Mouse (Mus musculus): ENCODE measurements around the gene Gm20388.

DNA sequence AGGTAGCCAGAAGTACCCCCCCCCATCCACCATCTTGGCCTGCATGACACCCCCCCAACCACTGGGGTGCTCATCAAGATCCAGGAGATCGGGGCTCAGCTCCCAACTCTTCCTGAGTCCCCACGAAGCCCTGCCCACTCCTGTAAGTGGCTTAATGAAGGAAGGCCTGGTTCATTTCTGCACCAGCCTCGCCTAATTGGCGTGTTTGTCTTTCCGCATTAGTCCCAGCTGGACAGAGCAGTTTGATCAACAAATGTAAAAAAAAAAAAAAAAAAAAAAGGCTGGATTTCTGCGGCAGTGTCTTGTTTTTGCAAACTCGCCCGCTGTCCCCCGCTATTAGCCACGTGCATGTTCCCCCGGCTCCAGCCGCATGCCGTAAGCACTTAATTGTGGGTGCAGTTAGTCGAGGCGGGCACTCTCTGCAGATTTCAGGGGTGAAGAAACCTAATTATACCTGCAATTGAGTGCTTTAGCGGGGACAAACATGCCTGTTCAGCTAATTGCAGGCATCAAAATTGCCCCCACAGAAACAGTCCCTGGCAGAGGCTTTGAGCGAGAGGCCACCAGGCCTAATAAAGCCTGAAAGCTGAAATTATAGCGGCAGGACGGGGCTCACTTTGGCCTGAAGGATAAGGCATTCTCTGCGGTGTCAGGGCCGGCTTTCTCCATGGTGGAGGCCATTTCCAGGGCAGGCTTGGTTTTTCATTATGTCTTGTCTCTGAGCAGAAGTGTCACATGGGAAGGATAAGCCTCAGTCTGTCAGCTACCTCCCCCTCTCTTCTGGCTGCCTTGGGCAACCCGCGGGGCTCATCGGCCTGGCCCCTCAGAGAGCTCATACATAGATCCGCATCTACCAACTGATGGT is 566.3 kb downstream of the Gm20388 start:
- TF ChIP-seq POLR2A (IDR thresholded peaks at IDR 0.05; ENCODE audit: borderline replicate concordance, insufficient read depth, low read length) (no peak), CTCF (IDR thresholded peaks at IDR 0.05; ENCODE audit: borderline replicate concordance, insufficient read depth, low read depth, low read length) (no peak)
